Mouse (Mus musculus) bone marrow macrophage, adult 2 months (primary cell): ENCODE results near the gene Chrm4. TPM values are rescaled to one million over a fixed set of nuclear protein-coding genes. Genes with fewer than 3 reads are reported as not detected.
A peak's percentile ranks its signal among the peaks of the same experiment; 100 is the strongest.

Source experiments
- H3K27ac ChIP-seq: 2 replicates; pipeline ENCODE4 v1.5.1; 2012; ENCODE audit warnings: low read depth, low read length; ENCODE audit not compliant: insufficient read depth
- H3K4me1 ChIP-seq: 2 replicates; pipeline ENCODE4 v1.6.1; 2012; ENCODE audit warnings: low read length; ENCODE audit not compliant: control insufficient read depth, insufficient read depth
- H3K4me3 ChIP-seq: 2 replicates; pipeline ENCODE4 v1.5.1; 2012; ENCODE audit warnings: mild to moderate bottlenecking, low read length, moderate library complexity; ENCODE audit not compliant: insufficient read depth
- CTCF ChIP-seq: IDR thresholded peaks from 2 replicates; pipeline ENCODE4 v1.5.1; 2012; ENCODE audit warnings: low read depth, mild to moderate bottlenecking, low read length, moderate library complexity
- POLR2A ChIP-seq: IDR thresholded peaks from 2 replicates; pipeline ENCODE4 v1.6.1; 2012; ENCODE audit warnings: mild to moderate bottlenecking, low read depth, low read length, borderline replicate concordance
- polyA plus RNA-seq: library from polyadenylated mRNA; stranded (reverse); fragments of >200 nt; gene quantifications from 2 replicates; pipeline ENCODE4 v1.2.4, GENCODE M21; 2012; ENCODE audit not compliant: missing spikeins, insufficient read depth, insufficient read length

Gene Chrm4
- polyA plus RNA-seq, 1 experiment: not detected

DNA sequence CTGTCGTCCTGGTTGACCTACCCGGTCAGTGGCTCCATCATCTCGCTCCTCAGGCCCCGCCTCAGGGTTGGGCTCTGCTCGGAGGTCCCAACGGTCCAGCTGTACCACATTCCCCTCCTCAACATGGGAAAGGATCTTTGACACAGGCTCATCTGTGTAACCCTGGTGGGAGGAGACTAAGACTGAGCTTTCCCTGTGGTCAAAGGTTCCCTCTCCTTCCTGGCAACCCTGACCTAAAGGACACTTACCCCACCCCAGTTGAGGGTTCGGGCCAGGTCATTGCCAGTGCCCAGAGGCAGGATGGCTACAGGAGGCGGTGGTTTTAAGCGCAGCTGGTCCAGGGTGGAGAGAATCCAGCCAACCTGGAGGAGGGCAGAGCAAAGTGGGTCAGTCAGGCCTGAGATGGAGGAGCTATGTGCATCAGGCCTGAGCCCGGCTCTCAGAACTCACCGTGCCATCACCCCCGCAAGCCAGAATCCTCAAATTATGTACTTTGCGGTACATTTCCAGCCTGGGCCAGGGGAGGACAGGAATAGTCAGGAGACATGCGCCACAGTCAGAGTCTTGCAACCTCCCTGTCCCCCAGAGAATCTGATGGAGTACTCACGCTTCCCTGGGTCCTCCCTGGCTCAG lies 12.4 kb downstream of the Chrm4 start:
- no peak for TF ChIP-seq POLR2A
- H3K4me1 ChIP-seq: peaks cover 3% of the 10 kb centered on the region
- H3K27ac ChIP-seq: no peak overlapping the region
- no peak overlapping the region for H3K4me3 ChIP-seq

DNA sequence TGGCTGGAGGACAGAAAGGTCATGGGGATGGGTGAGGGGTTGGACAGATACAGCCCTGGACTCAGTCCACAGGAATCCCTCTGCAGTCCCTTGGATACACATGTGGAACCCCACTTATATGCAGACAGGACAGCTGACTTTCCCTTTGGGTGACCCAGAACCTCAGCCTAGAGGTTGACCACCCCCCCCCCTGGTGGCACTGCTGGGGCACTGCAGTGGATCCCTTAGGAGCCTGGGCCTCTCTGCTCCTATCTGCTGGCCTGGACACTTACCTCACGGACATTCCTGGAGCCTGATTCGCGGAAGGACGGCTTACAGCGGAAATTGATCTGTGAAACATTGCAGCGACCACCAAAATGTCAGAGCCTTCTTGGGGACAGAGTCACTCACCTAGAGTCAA lies 15.3 kb downstream of the Chrm4 start:
- no peak for TF ChIP-seq POLR2A
- peak; percentile 17; the same call in 1 of the 2 replicates for TF ChIP-seq CTCF
- peaks cover 19% of the 10 kb centered on the region for H3K4me1 ChIP-seq
- no peak overlapping the region for H3K4me3 ChIP-seq
- H3K27ac ChIP-seq: no peak overlapping the region

DNA sequence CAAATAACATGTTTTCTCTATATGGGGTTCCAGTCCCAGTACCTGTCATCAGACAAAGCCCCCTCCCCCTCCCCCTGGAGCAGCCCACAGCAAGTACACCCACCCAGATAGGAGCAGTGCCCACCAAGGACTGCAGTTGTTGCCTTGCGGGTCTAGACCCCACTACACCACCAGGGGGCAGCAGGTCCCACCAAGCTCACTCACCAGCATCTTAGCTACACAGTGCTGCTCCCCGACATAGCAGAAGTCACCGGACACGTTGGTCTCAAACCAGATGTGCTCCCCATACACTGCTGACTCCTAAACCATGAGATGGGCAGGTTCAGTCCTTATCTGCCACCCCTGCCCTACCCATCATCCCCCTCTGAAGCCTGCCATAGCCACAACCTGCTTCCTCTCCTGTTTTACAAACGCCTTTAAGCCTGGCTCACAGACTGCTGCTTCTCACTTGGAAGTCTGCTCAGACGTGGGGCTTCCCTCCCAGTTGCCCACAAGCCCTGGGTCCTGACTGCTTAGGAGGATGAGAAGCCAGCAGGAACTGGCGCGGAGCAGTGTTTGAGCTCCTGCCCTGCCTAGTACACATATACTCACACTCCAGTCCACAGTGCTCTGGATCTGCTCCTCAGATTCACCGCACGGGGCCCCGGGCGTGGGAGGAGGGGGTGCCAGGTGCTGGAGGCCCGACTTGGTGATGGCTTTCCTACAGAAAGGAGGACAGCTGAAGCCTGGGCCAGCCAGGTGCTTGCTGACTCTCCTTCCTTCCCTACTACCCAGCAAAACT lies 17.3 kb downstream of the Chrm4 start:
- Histone ChIP-seq H3K4me1 (peaks cover 31% of the 10 kb centered on the region), H3K27ac (no peak overlapping the region), H3K4me3 (no peak overlapping the region)
- TF ChIP-seq CTCF (peak; percentile 65), POLR2A (no peak)

DNA sequence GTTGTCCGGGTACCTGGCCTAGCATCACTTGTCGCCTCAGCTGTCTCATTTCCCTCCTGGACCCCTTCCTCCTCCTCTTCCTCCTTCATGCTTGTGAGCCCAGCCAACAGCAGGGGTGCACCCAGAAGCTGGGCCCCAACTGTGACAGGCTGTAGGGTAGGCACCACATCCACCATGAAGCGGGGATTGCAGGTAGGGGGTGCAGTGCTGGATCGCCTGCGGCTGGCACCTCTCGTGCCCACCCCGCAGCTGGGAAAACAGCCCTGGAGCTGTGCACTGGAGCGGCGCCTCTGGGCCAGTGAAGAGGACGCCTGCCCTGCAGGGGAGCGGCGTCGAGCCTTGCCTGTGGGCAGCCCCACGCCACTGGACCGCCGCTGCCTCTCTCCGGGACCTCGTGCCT lies 18.4 kb downstream of the Chrm4 start, which contains the start of gene Gm9821:
Gene Gm9821 (plus strand): TSS at position 221 of the 400 bp plus-strand sequence.
- TF ChIP-seq POLR2A (no peak), CTCF (no peak)
- H3K27ac ChIP-seq: peak within 1 kb of the TSS; percentile 13; the same call in 1 of the 2 replicates
- peaks cover 35% of the 10 kb centered on the region for H3K4me1 ChIP-seq
- no peak within 1 kb of the TSS for H3K4me3 ChIP-seq

DNA sequence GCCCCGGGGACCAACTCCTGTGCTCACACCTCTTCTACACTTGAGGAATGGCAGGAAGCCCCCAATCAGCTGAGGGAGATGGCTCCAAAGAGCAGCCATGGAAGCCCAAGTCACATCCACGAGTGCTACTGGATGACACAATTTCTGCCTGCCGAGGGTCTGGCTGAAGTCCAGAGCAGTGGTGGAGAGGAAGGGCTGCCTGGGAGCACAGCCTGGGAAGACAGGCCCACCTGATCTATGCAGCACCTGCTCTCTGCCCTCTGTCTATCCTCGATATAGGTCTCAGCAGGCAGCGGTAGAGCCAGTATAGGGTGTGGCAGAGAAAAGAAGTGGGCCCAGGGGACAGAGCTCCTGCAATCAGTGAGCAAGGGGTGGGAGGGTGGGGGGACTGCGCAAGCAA lies 19.8 kb downstream of the Chrm4 start:
- Histone ChIP-seq H3K27ac (peak overlapping the region; percentile 92; the same call in 1 of the 2 replicates), H3K4me1 (peaks cover 43% of the 10 kb centered on the region), H3K4me3 (no peak overlapping the region)
- TF ChIP-seq CTCF (no peak), POLR2A (no peak)

DNA sequence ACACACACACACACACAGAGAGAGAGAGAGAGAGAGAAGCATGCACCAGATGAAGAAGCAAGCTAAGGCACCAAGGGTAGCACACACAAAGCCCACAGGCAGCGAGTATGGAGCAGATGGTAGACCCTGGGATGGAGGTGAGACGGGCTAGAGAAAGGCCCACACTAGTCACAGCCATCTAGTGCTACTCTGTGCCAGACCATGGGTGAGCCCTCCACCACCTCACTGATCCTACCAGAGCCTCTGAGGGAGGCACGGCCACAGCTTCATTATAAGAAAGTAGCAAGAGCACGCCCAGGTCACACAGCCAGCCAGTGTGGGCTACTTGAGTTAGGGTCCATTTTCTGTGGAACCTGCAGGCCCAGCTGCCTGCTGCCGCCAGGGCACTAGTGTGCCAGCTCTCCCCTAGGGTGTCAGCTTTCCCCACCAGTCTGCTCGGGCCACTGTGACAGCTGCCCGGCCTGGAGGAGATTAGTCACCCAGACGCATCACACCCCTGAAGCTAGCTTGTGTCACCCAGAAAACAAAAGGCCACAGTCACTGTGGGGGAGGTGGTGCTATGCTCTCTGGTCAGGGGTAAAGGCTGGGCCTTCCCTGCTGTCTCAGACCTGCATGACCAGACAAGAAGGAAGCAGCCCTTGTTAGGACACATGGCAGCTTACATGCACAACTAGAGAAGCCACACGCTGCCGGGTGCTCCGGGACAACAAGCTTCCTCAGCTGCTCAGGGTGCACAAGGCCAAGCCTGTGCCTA lies 20.5 kb downstream of the Chrm4 start:
- Histone ChIP-seq H3K27ac (peak overlapping the region; percentile 92), H3K4me1 (peaks cover 44% of the 10 kb centered on the region), H3K4me3 (peak overlapping the region; percentile 55)
- TF ChIP-seq CTCF: no peak
- no peak for TF ChIP-seq POLR2A

DNA sequence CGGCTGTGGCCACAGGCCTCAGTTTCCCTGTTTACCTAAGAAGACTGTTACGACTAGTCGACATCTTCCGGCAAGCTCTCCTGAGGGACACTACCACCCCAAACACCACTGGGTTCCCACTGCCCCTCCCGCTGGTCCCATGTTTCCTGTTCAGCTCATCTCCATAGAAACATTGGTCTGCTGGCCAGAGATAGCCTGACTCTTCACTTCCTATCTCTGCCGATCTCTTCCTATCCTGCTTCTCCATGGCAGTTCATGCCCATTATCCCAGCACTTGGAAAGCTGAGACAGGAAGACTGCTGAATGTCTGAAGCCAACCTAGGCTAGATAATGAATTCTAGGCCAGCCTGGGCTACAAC lies 21.1 kb downstream of the Chrm4 start:
- Histone ChIP-seq H3K4me1 (peaks cover 48% of the 10 kb centered on the region), H3K4me3 (peak overlapping the region; percentile 55)
- TF ChIP-seq POLR2A: no peak
- no peak for TF ChIP-seq CTCF

DNA sequence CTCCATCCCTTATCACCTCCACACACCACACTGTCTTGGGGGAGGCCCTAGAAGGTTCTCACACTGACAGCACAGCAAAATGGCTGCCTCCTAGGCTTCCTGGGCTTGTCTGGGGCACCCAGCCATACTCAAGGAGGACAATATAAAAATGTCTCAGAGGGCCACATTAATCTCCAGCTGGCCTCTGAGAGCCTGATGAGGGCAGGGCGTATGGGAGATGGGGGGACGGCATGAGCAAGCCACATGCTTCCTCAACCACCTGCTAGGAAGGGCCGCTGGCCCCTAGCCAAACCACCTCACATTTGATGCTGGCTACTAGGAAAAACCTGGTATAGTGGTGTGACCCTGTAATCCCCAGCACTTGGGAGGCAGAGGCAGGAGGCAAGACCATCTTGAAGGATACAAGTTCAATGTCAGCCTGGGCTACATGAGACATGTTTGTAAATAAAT lies 21.8 kb downstream of the Chrm4 start:
- Histone ChIP-seq H3K4me1 (peaks cover 55% of the 10 kb centered on the region), H3K4me3 (peak overlapping the region; percentile 55), H3K27ac (peak overlapping the region; percentile 92)
- TF ChIP-seq POLR2A: no peak

More for the DNA sequence above, 21.1 kb downstream of the Chrm4 start:
- H3K27ac ChIP-seq: peak overlapping the region; percentile 92

DNA sequence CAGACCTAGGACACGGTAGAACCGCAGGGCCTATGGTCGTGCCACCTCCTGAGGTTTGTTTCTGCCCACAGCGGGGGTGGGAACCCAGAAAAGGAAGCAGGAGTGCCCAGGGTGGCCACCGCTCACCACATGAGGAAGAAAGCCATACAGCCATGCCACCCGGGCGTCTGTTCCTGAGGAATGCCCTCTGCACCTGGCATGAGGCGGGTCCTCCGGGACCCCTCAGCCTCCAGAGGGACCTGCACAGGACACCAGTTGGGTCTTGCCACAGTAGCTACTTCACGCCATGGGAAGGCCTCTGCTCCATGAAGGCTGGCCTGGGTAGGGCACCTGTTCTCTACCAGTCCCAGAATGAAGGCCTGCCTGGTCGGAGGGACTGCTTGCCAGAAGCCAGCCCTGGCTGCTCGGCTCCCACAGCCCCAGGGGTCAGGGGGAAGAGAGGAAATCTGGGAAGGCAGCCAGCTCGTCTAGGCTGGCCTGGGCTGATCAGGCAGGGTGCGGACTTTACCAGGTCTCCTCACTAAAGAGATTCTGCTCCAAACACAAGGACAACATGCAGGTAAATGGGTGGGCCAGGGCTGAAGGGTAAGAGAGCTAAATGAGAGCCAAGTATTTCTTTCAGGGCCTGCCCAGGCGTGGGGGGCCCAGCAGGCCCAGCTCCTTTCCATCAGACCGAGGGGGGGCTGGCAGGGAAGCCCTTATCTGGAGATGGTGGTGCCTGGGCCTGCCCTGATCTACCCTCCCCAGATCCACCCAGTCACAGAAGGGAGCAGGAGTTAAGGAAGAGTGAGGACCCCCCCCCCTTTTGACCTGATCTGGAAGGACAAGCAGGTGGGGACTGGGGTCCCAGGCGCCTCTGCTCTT lies 22.6 kb downstream of the Chrm4 start:
- TF ChIP-seq CTCF: no peak
- no peak for TF ChIP-seq POLR2A
- Histone ChIP-seq H3K27ac (peak overlapping the region; percentile 92), H3K4me3 (peak overlapping the region; percentile 55), H3K4me1 (peaks cover 61% of the 10 kb centered on the region)
